Mouse (Mus musculus) heart, postnatal 0 days (tissue): ENCODE measurements at regions not wholly inside any gene's neighbourhood (a gene's known extent, or its start where the extent isn't known, plus 50 kb on each side); places are given as distances from the start of the nearest gene placed in this dataset.

ENCODE experiments used
- ATAC-seq: fragments of 200-750 bp; cut with Nextera tagmentation; 2 replicates; pipeline ENCODE4 v1.8.0; 2017; ENCODE audit warnings: low read depth, moderate number of reproducible peaks, moderate library complexity; ENCODE audit not compliant: insufficient read depth
- DNase-seq: peaks from one replicate; pipeline ENCODE4 v3.0.0-alpha.2; 2016; ENCODE audit warnings: low spot score
- H3K27ac ChIP-seq: fragments of 300-500 bp; sonication (generic); 2 replicates; pipeline ENCODE4 v1.5.1; 2014; ENCODE audit warnings: low read depth, mild to moderate bottlenecking
- H3K27me3 ChIP-seq: fragments of 300-500 bp; sonication (generic); 2 replicates; pipeline ENCODE4 v1.6.1; 2014; ENCODE audit warnings: low read length, mixed read lengths; ENCODE audit not compliant: control insufficient read depth, insufficient read depth
- H3K36me3 ChIP-seq: fragments of 300-500 bp; sonication (generic); replicated peaks from 2 replicates; pipeline ENCODE4 v1.6.1; 2014; ENCODE audit warnings: low read length, mixed read lengths; ENCODE audit not compliant: control insufficient read depth, insufficient read depth
- H3K4me1 ChIP-seq: fragments of 300-500 bp; sonication (generic); 2 replicates; pipeline ENCODE4 v1.6.1; 2014; ENCODE audit warnings: antibody characterized with exemption; ENCODE audit not compliant: control insufficient read depth, insufficient read depth
- H3K4me2 ChIP-seq: fragments of 300-500 bp; sonication (generic); 2 replicates; pipeline ENCODE4 v1.6.1; 2014; ENCODE audit warnings: low read depth, mild to moderate bottlenecking, low read length, moderate library complexity
- H3K4me3 ChIP-seq: fragments of 300-500 bp; sonication (generic); 2 replicates; pipeline ENCODE4 v1.5.1; 2014; ENCODE audit warnings: low read depth, low read length
- H3K9ac ChIP-seq: fragments of 300-500 bp; sonication (generic); replicated peaks from 2 replicates; pipeline ENCODE4 v1.6.1; 2014; ENCODE audit warnings: low read depth, low read length, mixed read lengths
- H3K9me3 ChIP-seq: fragments of 300-500 bp; sonication (generic); replicated peaks from 2 replicates; pipeline ENCODE4 v1.6.1; 2016; ENCODE audit warnings: low read length; ENCODE audit not compliant: control insufficient read depth
- CTCF ChIP-seq: IDR thresholded peaks from 2 replicates; pipeline ENCODE4 v1.5.1; 2016; ENCODE audit warnings: antibody characterized with exemption, control low read depth, low read depth
- EP300 ChIP-seq: IDR thresholded peaks from 2 replicates; pipeline ENCODE4 v1.6.1; 2016; ENCODE audit warnings: antibody characterized with exemption, low read depth
- WGBS: fragments of 180-500 bp; shearing (Covaris S2); extraction: QIAGEN DNeasy Blood & Tissue Kit; methylation state at CpG from one replicate; pipeline ENCODE4 v1.1.7; 2014; 5-methylcytosine and 5-hydroxymethylcytosine counted together

DNA sequence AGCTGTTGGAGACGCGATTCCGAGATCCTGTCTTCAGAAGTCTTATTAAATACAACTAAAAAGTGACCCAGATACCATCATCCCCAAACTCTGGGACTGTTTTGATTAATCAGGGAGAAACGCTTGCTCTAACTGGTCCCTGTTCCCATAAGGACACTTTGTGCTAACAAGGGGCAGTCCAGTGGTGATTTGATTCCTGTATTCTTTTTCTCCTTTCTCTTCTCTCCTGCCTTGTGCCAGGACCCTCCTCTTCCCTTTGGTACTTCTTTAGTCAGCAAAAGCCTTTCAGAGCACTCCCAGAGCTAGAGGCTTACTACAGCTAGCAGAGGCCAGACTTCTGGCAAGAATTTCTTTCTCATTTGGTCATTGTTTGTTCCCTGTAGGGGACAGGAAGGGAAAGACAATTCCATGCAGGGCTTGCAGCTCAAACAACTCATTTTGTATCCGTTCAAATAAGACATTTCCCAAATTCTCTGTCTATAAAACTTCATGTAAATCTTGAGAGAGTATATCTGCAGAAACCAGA lies 337.3 kb upstream of the Prickle1 start:
- DNase-seq (peak; percentile 39), ATAC-seq (no peak; the same call in 1 of the 2 replicates)
- no peaks in the 10 kb centered on the region for H3K27me3 ChIP-seq
- peak overlapping the region; percentile 2; the same call in 1 of the 2 replicates for H3K27ac ChIP-seq
- no peaks in the 10 kb centered on the region for H3K36me3 ChIP-seq
- no peak overlapping the region for H3K4me2 ChIP-seq
- no peaks in the 10 kb centered on the region for H3K9me3 ChIP-seq
- H3K4me1 ChIP-seq: no peaks in the 10 kb centered on the region
- no peak overlapping the region for H3K9ac ChIP-seq
- 53% methylated on average over 5 of the region's 5 CpGs for WGBS
- TF ChIP-seq CTCF (no peak), EP300 (no peak)
- no peak overlapping the region for H3K4me3 ChIP-seq

- no peak for DNase-seq
- Histone ChIP-seq H3K9ac (no peak overlapping the region), H3K4me1 (peaks cover under 1% of the 10 kb centered on the region; the same call in 1 of the 2 replicates), H3K27me3 (no peaks in the 10 kb centered on the region), H3K9me3 (no peaks in the 10 kb centered on the region), H3K4me3 (no peak overlapping the region), H3K4me2 (no peak overlapping the region), H3K36me3 (no peaks in the 10 kb centered on the region), H3K27ac (no peak overlapping the region)
- 64% methylated on average over 6 of the region's 6 CpGs for WGBS
- ATAC-seq: no peak
- TF ChIP-seq EP300 (no peak), CTCF (no peak)
Measured at GRCm38 (mm10) chr15:93926842-93927241, 331.2 kb upstream of the Prickle1 start.

DNA sequence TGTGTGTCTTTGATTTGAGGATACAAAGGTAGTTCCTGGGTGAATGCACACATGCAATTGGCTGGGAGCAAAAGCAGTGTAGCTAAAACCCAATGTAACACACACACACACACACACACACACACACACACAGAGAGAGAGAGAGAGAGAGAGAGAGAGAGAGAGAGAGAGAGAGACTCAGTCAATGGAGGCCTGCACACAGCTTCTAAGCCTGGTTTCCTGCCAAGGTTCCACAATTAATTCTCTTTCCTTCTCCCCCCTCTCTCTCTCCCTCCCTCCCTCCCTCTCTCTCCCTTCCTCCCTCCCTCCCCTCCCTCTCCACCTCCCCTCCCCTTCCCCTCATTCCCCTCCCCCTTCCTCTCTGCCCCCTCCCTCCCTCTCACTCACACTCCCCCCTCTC lies 330.6 kb upstream of the Prickle1 start:
- Histone ChIP-seq H3K27ac (no peak overlapping the region), H3K9me3 (no peaks in the 10 kb centered on the region), H3K4me3 (no peak overlapping the region), H3K4me2 (no peak overlapping the region), H3K27me3 (no peaks in the 10 kb centered on the region), H3K4me1 (peaks cover 6% of the 10 kb centered on the region; the same call in 1 of the 2 replicates), H3K9ac (no peak overlapping the region), H3K36me3 (no peaks in the 10 kb centered on the region)
- DNase-seq (no peak), ATAC-seq (no peak)
- TF ChIP-seq CTCF: no peak
- no peak for TF ChIP-seq EP300

DNA sequence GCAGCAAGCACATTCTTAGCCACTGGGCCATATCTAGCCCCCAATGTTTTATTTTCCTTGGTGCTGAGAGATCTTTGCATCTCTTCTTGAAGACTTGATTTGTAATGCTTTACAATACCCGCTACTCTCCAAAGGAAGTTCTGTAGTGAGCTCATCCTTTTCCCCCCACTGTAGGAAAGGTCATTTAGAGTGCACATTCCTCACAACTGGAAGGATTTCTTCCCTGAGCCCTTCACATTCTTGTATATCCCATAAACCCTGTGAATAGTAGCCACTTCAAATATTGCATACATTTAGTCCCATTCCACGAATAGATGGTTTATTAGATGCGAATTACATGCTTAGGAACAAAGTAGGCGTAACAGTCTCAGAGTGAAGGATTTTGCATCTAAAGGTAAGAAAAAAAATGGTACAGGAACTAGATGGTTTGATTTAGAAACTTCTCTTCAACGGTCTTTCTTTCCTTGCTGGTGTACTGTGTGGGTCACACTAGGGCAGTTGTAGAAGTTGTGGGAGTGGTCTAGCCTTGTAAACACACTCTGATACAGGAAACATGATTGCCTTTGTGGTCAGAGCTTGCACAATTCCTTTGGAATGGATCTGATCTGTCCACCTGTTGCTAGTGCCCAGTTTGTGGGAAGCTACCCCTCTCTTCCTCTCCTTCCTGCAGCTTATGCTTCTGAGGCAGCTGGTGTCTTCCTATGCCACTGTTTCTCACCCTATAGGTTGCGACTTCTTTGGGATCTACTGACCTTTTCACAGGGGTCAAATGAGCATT lies 326.0 kb upstream of the Prickle1 start:
- Histone ChIP-seq H3K27ac (no peak overlapping the region), H3K4me3 (no peak overlapping the region), H3K4me1 (peaks cover 19% of the 10 kb centered on the region), H3K36me3 (no peaks in the 10 kb centered on the region), H3K4me2 (no peak overlapping the region), H3K9me3 (no peaks in the 10 kb centered on the region), H3K27me3 (no peaks in the 10 kb centered on the region), H3K9ac (no peak overlapping the region)
- ATAC-seq (no peak), DNase-seq (no peak)
- TF ChIP-seq CTCF (no peak), EP300 (no peak)
- 57% methylated on average over 6 of the region's 6 CpGs for WGBS

DNA sequence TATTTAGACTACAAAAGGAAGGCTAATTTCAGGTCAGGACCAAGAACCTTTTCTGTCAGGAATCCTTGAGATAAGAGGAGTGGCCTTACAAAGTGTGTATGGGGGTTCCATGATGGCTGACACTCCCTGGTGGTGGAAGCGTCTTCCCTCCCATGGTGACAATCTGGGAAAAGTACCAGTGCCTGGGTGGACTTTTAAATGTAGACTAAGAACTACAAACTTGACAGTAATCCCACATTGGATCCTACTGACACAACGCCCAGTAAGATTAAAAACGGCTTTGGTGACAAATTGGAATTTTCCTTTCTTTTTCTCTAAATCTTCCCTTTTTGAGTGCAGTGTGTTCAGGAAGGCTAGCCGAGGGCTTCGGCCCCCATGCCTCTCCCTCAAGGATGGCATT lies 325.3 kb upstream of the Prickle1 start:
- TF ChIP-seq CTCF (no peak), EP300 (no peak)
- Histone ChIP-seq H3K4me3 (no peak overlapping the region), H3K4me2 (no peak overlapping the region), H3K36me3 (no peaks in the 10 kb centered on the region), H3K9me3 (no peaks in the 10 kb centered on the region), H3K27me3 (no peaks in the 10 kb centered on the region), H3K4me1 (peaks cover 25% of the 10 kb centered on the region), H3K27ac (no peak overlapping the region), H3K9ac (no peak overlapping the region)
- DNase-seq: no peak
- no peak for ATAC-seq
- WGBS: 75% methylated on average over 5 of the region's 5 CpGs

- no peak overlapping the region for H3K4me3 ChIP-seq
- H3K9me3 ChIP-seq: no peaks in the 10 kb centered on the region
- peaks cover 25% of the 10 kb centered on the region for H3K4me1 ChIP-seq
- DNase-seq (no peak), ATAC-seq (no peak)
- no peaks in the 10 kb centered on the region for H3K27me3 ChIP-seq
- H3K36me3 ChIP-seq: no peaks in the 10 kb centered on the region
- H3K9ac ChIP-seq: no peak overlapping the region
- 84% methylated on average over 6 of the region's 6 CpGs for WGBS
- no peak overlapping the region for H3K4me2 ChIP-seq
- TF ChIP-seq CTCF: no peak
- no peak for TF ChIP-seq EP300
- no peak overlapping the region for H3K27ac ChIP-seq
Measured at GRCm38 (mm10) chr15:93919577-93919976, 323.9 kb upstream of the Prickle1 start.
